Mouse (Mus musculus): ENCODE data around the gene Tmprss12. TPM values are rescaled to one million over a fixed set of nuclear protein-coding genes. Genes with fewer than 3 reads are reported as not detected.
"Not testable (repeated sequence)": the region's sequence is repeated elsewhere in the genome, so short reads cannot be mapped to it uniquely, and the experiment has no call there.

Tmprss12 gene
- polyA plus RNA-seq, 1 experiment from 2014 or later = not detected

- no peaks in the 10 kb centered on the region for H3K9me3 ChIP-seq (replicated peaks)
- H3K4me3 ChIP-seq = no peak overlapping the region
- ATAC-seq = no peak
- 90% methylated on average over 7 of the region's 7 CpGs for WGBS (ENCODE audit: insufficient replicate concordance)
- no peak overlapping the region for H3K9ac ChIP-seq
- peaks cover 80% of the 10 kb centered on the region for H3K36me3 ChIP-seq
- no peaks in the 10 kb centered on the region for H3K27me3 ChIP-seq (replicated peaks)
- no peak overlapping the region for H3K27ac ChIP-seq
- no peak overlapping the region for H3K4me2 ChIP-seq
- 0 out of 2 replicates have a peak, but pooled peaks cover 2% of the 10 kb centered on the region for H3K4me1 ChIP-seq
These were observed 21.8 kb upstream of the Tmprss12 start for GRCm38 (mm10) chr15:100258646-100259425.

- H3K36me3 ChIP-seq = peaks cover 65% of the 10 kb centered on the region
- not testable (repeated sequence) for H3K9me3 ChIP-seq (replicated peaks); H3K4me1 ChIP-seq; H3K27ac ChIP-seq; H3K4me2 ChIP-seq; H3K27me3 ChIP-seq (replicated peaks); H3K9ac ChIP-seq; ATAC-seq; H3K4me3 ChIP-seq
- 83% methylated on average over 4 of the region's 7 CpGs for WGBS (ENCODE audit: insufficient replicate concordance)
These were observed 20.3 kb upstream of the Tmprss12 start for GRCm38 (mm10) chr15:100260351-100260750.

- Histone ChIP-seq H3K4me1 (0 out of 2 replicates have a peak, but pooled peaks cover 2% of the 10 kb centered on the region), H3K4me3 (no peak overlapping the region), H3K36me3 (peaks cover 35% of the 10 kb centered on the region), H3K9ac (no peak overlapping the region), H3K9me3 (replicated peaks) (no peaks in the 10 kb centered on the region), H3K27ac (no peak overlapping the region), H3K27me3 (replicated peaks) (no peaks in the 10 kb centered on the region), H3K4me2 (no peak overlapping the region)
- WGBS (ENCODE audit: insufficient replicate concordance) = 40% methylated on average over 4 of the region's 4 CpGs
- ATAC-seq = no peak
These were observed 17.3 kb upstream of the Tmprss12 start for GRCm38 (mm10) chr15:100263246-100263905.

GRCm38 (mm10) chr15:100265586-100266325, 14.9 kb upstream of the Tmprss12 start:
- H3K27me3 ChIP-seq (replicated peaks) = no peaks in the 10 kb centered on the region
- H3K4me2 ChIP-seq = no peak overlapping the region
- no peaks in the 10 kb centered on the region for H3K9me3 ChIP-seq (replicated peaks)
- H3K9ac ChIP-seq = no peak overlapping the region
- peaks cover 13% of the 10 kb centered on the region for H3K36me3 ChIP-seq
- H3K4me3 ChIP-seq = no peak overlapping the region
- H3K4me1 ChIP-seq = 0 out of 2 replicates have a peak, but pooled peaks cover 2% of the 10 kb centered on the region
- H3K27ac ChIP-seq = no peak overlapping the region
- ATAC-seq = no peak
- 57% methylated on average over 4 of the region's 5 CpGs for WGBS (ENCODE audit: insufficient replicate concordance)

- 54% methylated on average over 2 of the region's 2 CpGs for WGBS (ENCODE audit: insufficient replicate concordance)
- H3K27ac ChIP-seq = no peak overlapping the region
- H3K36me3 ChIP-seq = no peaks in the 10 kb centered on the region
- H3K4me2 ChIP-seq = no peak overlapping the region
- no peaks in the 10 kb centered on the region for H3K9me3 ChIP-seq (replicated peaks)
- H3K4me3 ChIP-seq = no peak overlapping the region
- no peaks in the 10 kb centered on the region for H3K4me1 ChIP-seq
- no peak for ATAC-seq
- H3K27me3 ChIP-seq (replicated peaks) = no peaks in the 10 kb centered on the region
- no peak overlapping the region for H3K9ac ChIP-seq
These were observed 11.7 kb upstream of the Tmprss12 start for GRCm38 (mm10) chr15:100268916-100269315.

GRCm38 (mm10) chr15:100269776-100270175, 10.9 kb upstream of the Tmprss12 start:
- Histone ChIP-seq H3K4me2 (0 out of 2 replicates have a peak overlapping the region, but pooled peaks have one; percentile 0), H3K36me3 (no peaks in the 10 kb centered on the region), H3K9me3 (replicated peaks) (no peaks in the 10 kb centered on the region), H3K9ac (no peak overlapping the region), H3K27me3 (replicated peaks) (no peaks in the 10 kb centered on the region), H3K4me1 (no peaks in the 10 kb centered on the region), H3K27ac (no peak overlapping the region), H3K4me3 (no peak overlapping the region)
- 30% methylated on average over 9 of the region's 9 CpGs for WGBS (ENCODE audit: insufficient replicate concordance)
- no peak for ATAC-seq

GRCm38 (mm10) chr15:100270609-100271008, 10.0 kb upstream of the Tmprss12 start:
- not testable (repeated sequence) for H3K9ac ChIP-seq; H3K27ac ChIP-seq; H3K4me3 ChIP-seq; H3K9me3 ChIP-seq (replicated peaks); H3K4me1 ChIP-seq; ATAC-seq; H3K36me3 ChIP-seq; H3K27me3 ChIP-seq (replicated peaks); H3K4me2 ChIP-seq
- WGBS (ENCODE audit: insufficient replicate concordance) = 42% methylated on average over 7 of the region's 7 CpGs

GRCm38 (mm10) chr15:100271411-100271810, 9.2 kb upstream of the Tmprss12 start:
- H3K36me3 ChIP-seq = no peaks in the 10 kb centered on the region
- no peak for ATAC-seq

GRCm38 (mm10) chr15:100273791-100274308, 6.8 kb upstream of the Tmprss12 start:
- not testable (repeated sequence) for ATAC-seq

More at GRCm38 (mm10) chr15:100271411-100271810, 9.2 kb upstream of the Tmprss12 start:
- no peaks in the 10 kb centered on the region for H3K9me3 ChIP-seq (replicated peaks)
- no peaks in the 10 kb centered on the region for H3K4me1 ChIP-seq
- H3K4me3 ChIP-seq = no peak overlapping the region
- no peak overlapping the region for H3K9ac ChIP-seq
- H3K27ac ChIP-seq = no peak overlapping the region
- no peaks in the 10 kb centered on the region for H3K27me3 ChIP-seq (replicated peaks)
- H3K4me2 ChIP-seq = no peak overlapping the region
- WGBS (ENCODE audit: insufficient replicate concordance) = 69% methylated on average over 14 of the region's 14 CpGs

GRCm38 (mm10) chr15:100274790-100275559, 5.7 kb upstream of the Tmprss12 start:
- Histone ChIP-seq H3K27ac (no peak overlapping the region), H3K27me3 (replicated peaks) (no peaks in the 10 kb centered on the region), H3K9me3 (replicated peaks) (no peaks in the 10 kb centered on the region; the same call in 1 of the 2 replicates), H3K4me1 (no peaks in the 10 kb centered on the region), H3K4me2 (no peak overlapping the region), H3K4me3 (no peak overlapping the region), H3K9ac (no peak overlapping the region), H3K36me3 (no peaks in the 10 kb centered on the region)
- WGBS (ENCODE audit: insufficient replicate concordance) = 72% methylated on average over 7 of the region's 7 CpGs
- no peak for ATAC-seq

More at GRCm38 (mm10) chr15:100273791-100274308, 6.8 kb upstream of the Tmprss12 start:
- H3K27ac ChIP-seq; H3K9me3 ChIP-seq (replicated peaks); H3K4me2 ChIP-seq; H3K27me3 ChIP-seq (replicated peaks); H3K4me1 ChIP-seq; H3K4me3 ChIP-seq; H3K9ac ChIP-seq; H3K36me3 ChIP-seq: not testable (repeated sequence)
- WGBS (ENCODE audit: insufficient replicate concordance) = 77% methylated on average over 4 of the region's 4 CpGs

- Histone ChIP-seq H3K4me1 (no peaks in the 10 kb centered on the region), H3K36me3 (peaks cover 4% of the 10 kb centered on the region; the same call in 1 of the 2 replicates), H3K4me3 (no peak overlapping the region), H3K4me2 (no peak overlapping the region), H3K9me3 (replicated peaks) (peaks cover 7% of the 10 kb centered on the region), H3K27me3 (replicated peaks) (no peaks in the 10 kb centered on the region), H3K27ac (no peak overlapping the region), H3K9ac (no peak overlapping the region)
- no peak for ATAC-seq
- 81% methylated on average over 4 of the region's 4 CpGs for WGBS (ENCODE audit: insufficient replicate concordance)
These were observed 4.2 kb upstream of the Tmprss12 start for GRCm38 (mm10) chr15:100276403-100276802.

Data from liver, embryonic 12.5 days (tissue).